Mouse (Mus musculus): ENCODE results near the gene Pfkfb4. TPM values are rescaled to one million over a fixed set of nuclear protein-coding genes. Genes with fewer than 3 reads are reported as not detected.
A peak's percentile ranks its signal among the peaks of the same experiment; 100 is the strongest.

Gene Pfkfb4
- total RNA-seq, 1 experiment from 2014 or later, result 6.5 TPM

GRCm38 (mm10) chr9:109058006-109058765 is 66.6 kb downstream of the Pfkfb4 start:
- no peak for DNase-seq

- peak; percentile 90 for DNase-seq
Observed at GRCm38 (mm10) chr9:109059136-109059903, 67.7 kb downstream of the Pfkfb4 start, which contains the start of gene Trex1. TSS of gene Trex1 (minus strand) at chr9:109059734.

- DNase-seq, result no peak
Observed at GRCm38 (mm10) chr9:109060184-109060897, 68.8 kb downstream of the Pfkfb4 start.

- no peak for DNase-seq
Observed at GRCm38 (mm10) chr9:109060898-109061295, 69.3 kb downstream of the Pfkfb4 start.

- DNase-seq, result no peak
Observed at GRCm38 (mm10) chr9:109068095-109068735, 76.6 kb downstream of the Pfkfb4 start.

GRCm38 (mm10) chr9:109073661-109074573 is 82.3 kb downstream of the Pfkfb4 start, which contains the start of gene Atrip:
TSS of gene Atrip (minus strand) at chr9:109074124.
- peak; percentile 95 for DNase-seq

- no peak for DNase-seq
Observed at GRCm38 (mm10) chr9:109080516-109080915, 88.9 kb downstream of the Pfkfb4 start.

- no peak for DNase-seq
Observed at GRCm38 (mm10) chr9:109081749-109082123, 90.2 kb downstream of the Pfkfb4 start.

Small RNA genes lying within 50 kb of the gene (microRNA-seq; reads per million reads assigned to microRNA genes)
- 0 reads per million in 2 experiments for gene Mir711

Other genes with a start within 250 kb of the Pfkfb4 start
- 79.3 and 92.7 TPM in 2 replicates for gene Ip6k2, start 208.0 kb upstream of the Pfkfb4 start, total RNA-seq (2021)
- gene Nckipsd, start 183.4 kb upstream of the Pfkfb4 start, total RNA-seq (2021), result 7.3 and 10.6 TPM in 2 replicates
- 4.2 and 5.5 TPM in 2 replicates for gene Celsr3, start 165.5 kb upstream of the Pfkfb4 start, total RNA-seq (2021)
- 10.3 and 16.4 TPM in 2 replicates for gene Slc26a6, start 138.5 kb upstream of the Pfkfb4 start, total RNA-seq (2021)
- not detected in 2 replicates for gene Tmem89, start 77.2 kb upstream of the Pfkfb4 start, total RNA-seq (2021)
- gene Uqcrc1, start 55.1 kb upstream of the Pfkfb4 start, total RNA-seq (2021), result 577 and 589 TPM in 2 replicates
- gene Col7a1, start 38.2 kb upstream of the Pfkfb4 start, total RNA-seq (2021), result 3.5 and 6.3 TPM in 2 replicates
- 0.82 TPM in 1 of 2 replicates, not detected in the other for gene Ucn2, start 5.8 kb upstream of the Pfkfb4 start, total RNA-seq (2021)
- gene Shisa5, start 46.8 kb downstream of the Pfkfb4 start, total RNA-seq (2021), result 119 TPM in 2 replicates
- 18.8 and 23.3 TPM in 2 replicates for gene Trex1, start 68.0 kb downstream of the Pfkfb4 start, total RNA-seq (2021)
- gene Atrip, start 82.3 kb downstream of the Pfkfb4 start, total RNA-seq (2021), result 18.1 and 20.5 TPM in 2 replicates
- 15.7 and 21.0 TPM in 2 replicates for gene Ccdc51, start 90.7 kb downstream of the Pfkfb4 start, total RNA-seq (2021)
- 370 and 418 TPM in 2 replicates for gene Tma7, start 90.8 kb downstream of the Pfkfb4 start, total RNA-seq (2021)
- gene Plxnb1, start 103.6 kb downstream of the Pfkfb4 start, total RNA-seq (2021), result 122 and 223 TPM in 2 replicates
- gene Fbxw21, start 170.3 kb downstream of the Pfkfb4 start, total RNA-seq (2021), result not detected in 2 replicates
- gene Fbxw13, start 204.2 kb downstream of the Pfkfb4 start, total RNA-seq (2021), result not detected in 2 replicates
- not detected in 2 replicates for gene Fbxw20, start 243.0 kb downstream of the Pfkfb4 start, total RNA-seq (2021)

All from adrenal gland, postnatal 25 days (tissue).